ENCODE assay signal across 8 mouse cellular contexts in genomic region chrX:12158821-12159533, GRCm38 (mm10). TPM values are rescaled to one million over a fixed set of nuclear protein-coding genes. Genes with fewer than 3 reads are reported as not detected.
DNase-seq lines count a peak whose midpoint lies in the region; ATAC-seq and TF ChIP-seq lines count a peak whose summit lies in the region.

No protein-coding gene starts in this region.

- H3K4me1 ChIP-seq in embryonic facial prominence, embryonic 15.5 days = peaks cover 37% of the 10 kb centered on the region
- H3K4me1 ChIP-seq in hindbrain, embryonic 10.5 days (replicated peaks) = peaks cover 49% of the 10 kb centered on the region
- H3K4me1 ChIP-seq in limb, embryonic 14.5 days (ENCODE audit: control insufficient read depth, insufficient read depth, low read length) = peaks cover 15% of the 10 kb centered on the region; the same call in 1 of the 2 replicates
- 0 out of 2 replicates have a peak, but pooled peaks cover 2% of the 10 kb centered on the region for H3K4me1 ChIP-seq in midbrain, embryonic 14.5 days (ENCODE audit: control insufficient read depth, insufficient read depth, low read length)

- H3K36me3 ChIP-seq in embryonic facial prominence, embryonic 15.5 days = no peaks in the 10 kb centered on the region
- no peaks in the 10 kb centered on the region for H3K36me3 ChIP-seq in hindbrain, embryonic 10.5 days
- H3K36me3 ChIP-seq in limb, embryonic 14.5 days (ENCODE audit: control insufficient read depth, insufficient read depth, low read length) = no peaks in the 10 kb centered on the region
- H3K36me3 ChIP-seq in midbrain, embryonic 14.5 days (ENCODE audit: control insufficient read depth, insufficient read depth, low read length) = no peaks in the 10 kb centered on the region

- H3K27ac ChIP-seq in embryonic facial prominence, embryonic 15.5 days (replicated peaks) = peak overlapping the region; percentile 85
- H3K27ac ChIP-seq in hindbrain, embryonic 10.5 days = peak overlapping the region; percentile 93
- peak overlapping the region; percentile 68 for H3K27ac ChIP-seq in limb, embryonic 14.5 days (replicated peaks; ENCODE audit: low read depth, low read length)
- H3K27ac ChIP-seq in midbrain, embryonic 14.5 days (replicated peaks; ENCODE audit: low read depth, low read length) = peak overlapping the region; percentile 33; the same call in 1 of the 2 replicates

- ATAC-seq in embryonic facial prominence, embryonic 15.5 days (ENCODE audit: insufficient number of reproducible peaks, low FRiP score, low TSS enrichment, low read depth) = no peak
- ATAC-seq in limb, embryonic 14.5 days (ENCODE audit: low FRiP score, low read depth) = no peak
- ATAC-seq in midbrain, embryonic 14.5 days (ENCODE audit: low FRiP score, low TSS enrichment) = peak; percentile 35; the same call in 1 of the 2 replicates

- H3K4me3 ChIP-seq in embryonic facial prominence, embryonic 15.5 days (replicated peaks) = peak overlapping the region; percentile 49
- H3K4me3 ChIP-seq in hindbrain, embryonic 10.5 days = peak overlapping the region; percentile 58
- peak overlapping the region; percentile 47 for H3K4me3 ChIP-seq in limb, embryonic 14.5 days (replicated peaks; ENCODE audit: low read length)
- peak overlapping the region; percentile 41 for H3K4me3 ChIP-seq in midbrain, embryonic 14.5 days (replicated peaks; ENCODE audit: low read depth, low read length)

- no peak overlapping the region for H3K9ac ChIP-seq in embryonic facial prominence, embryonic 15.5 days
- H3K9ac ChIP-seq in limb, embryonic 14.5 days (ENCODE audit: low read depth, low read length, severe bottlenecking) = peak overlapping the region; percentile 38; the same call in 1 of the 2 replicates
- H3K9ac ChIP-seq in midbrain, embryonic 14.5 days (replicated peaks; ENCODE audit: low read length) = no peak overlapping the region

- 5% methylated on average over 30 of the region's 31 CpGs for WGBS in embryonic facial prominence, embryonic 15.5 days
- WGBS in hindbrain, embryonic 10.5 days = 6% methylated on average over 29 of the region's 31 CpGs
- WGBS in limb, embryonic 14.5 days = 8% methylated on average over 29 of the region's 31 CpGs
- WGBS in midbrain, embryonic 14.5 days = 8% methylated on average over 31 of the region's 31 CpGs

- H3K4me2 ChIP-seq in embryonic facial prominence, embryonic 15.5 days (replicated peaks) = peak overlapping the region; percentile 63
- H3K4me2 ChIP-seq in limb, embryonic 14.5 days (replicated peaks; ENCODE audit: low read depth, low read length, severe bottlenecking) = peak overlapping the region; percentile 61
- H3K4me2 ChIP-seq in midbrain, embryonic 14.5 days (ENCODE audit: low read length) = peak overlapping the region; percentile 68

- no peak for TF ChIP-seq POLR2A in limb, embryonic 14.5 days (IDR thresholded peaks at IDR 0.05; ENCODE audit: borderline replicate concordance, extremely low read depth, insufficient read depth, insufficient read length)

- peak; percentile 43 for DNase-seq in retina, embryonic 14.5 days (ENCODE audit: low spot score)
- DNase-seq in retina, postnatal 1 day = no peak
- DNase-seq in hindbrain, embryonic 10.5 days (ENCODE audit: low spot score) = no peak
- DNase-seq in limb, embryonic 14.5 days (ENCODE audit: low spot score) = no peak
- peak; percentile 33 for DNase-seq in midbrain, embryonic 14.5 days
- DNase-seq in thymus, postnatal 36 days = peak; percentile 74 to 79
- DNase-seq in layer of hippocampus, adult 9-11 months = no peak

- H3K9me3 ChIP-seq in embryonic facial prominence, embryonic 15.5 days (replicated peaks) = no peaks in the 10 kb centered on the region
- H3K9me3 ChIP-seq in hindbrain, embryonic 10.5 days = no peaks in the 10 kb centered on the region
- H3K9me3 ChIP-seq in limb, embryonic 14.5 days (ENCODE audit: control insufficient read depth, low read length) = no peaks in the 10 kb centered on the region
- no peaks in the 10 kb centered on the region for H3K9me3 ChIP-seq in midbrain, embryonic 14.5 days (ENCODE audit: control insufficient read depth, low read length)

- H3K27me3 ChIP-seq in embryonic facial prominence, embryonic 15.5 days = peaks cover 46% of the 10 kb centered on the region
- H3K27me3 ChIP-seq in hindbrain, embryonic 10.5 days (ENCODE audit: insufficient read depth, poor library complexity, severe bottlenecking) = peaks cover 69% of the 10 kb centered on the region
- peaks cover 17% of the 10 kb centered on the region for H3K27me3 ChIP-seq in limb, embryonic 14.5 days (ENCODE audit: control insufficient read depth, insufficient read depth, low read length)
- peaks cover 11% of the 10 kb centered on the region for H3K27me3 ChIP-seq in midbrain, embryonic 14.5 days (ENCODE audit: control insufficient read depth, insufficient read depth, low read length)

RNA-seq across cellular contexts. Expression of gene Bcor, which starts 1.2 kb away (rescaled TPM):
- 13.9 and 14.5 TPM in 2 replicates for polyA plus RNA-seq in embryonic facial prominence, embryonic 15.5 days (2015; fragmentation: Nextera tagmentation; extraction: Ambion mirVana)
- 20.0 and 20.7 TPM in 2 replicates for polyA plus RNA-seq in hindbrain, embryonic 10.5 days (2016; fragmentation: Nextera tagmentation; extraction: Ambion mirVana)
- 20.0 and 22.5 TPM in 2 replicates for polyA plus RNA-seq in limb, embryonic 14.5 days (2012; rRNA removed)
- 17.0 and 18.1 TPM in 2 replicates for polyA plus RNA-seq in limb, embryonic 14.5 days (2014; fragmentation: Nextera tagmentation; extraction: Ambion mirVana)
- 20.8 and 26.6 TPM in 2 replicates for polyA plus RNA-seq in midbrain, embryonic 14.5 days (2014; fragmentation: Nextera tagmentation; extraction: Ambion mirVana)

Comparison
In these comparisons a context has a peak if more than half of its experiments do, and no peak if none do; other contexts are left out.
1. DNase-seq: peak in retina, embryonic 14.5 days (single experiment), midbrain, embryonic 14.5 days (single experiment) and thymus, postnatal 36 days (2 of 2); none in retina, postnatal 1 day (single experiment), hindbrain, embryonic 10.5 days (single experiment), limb, embryonic 14.5 days (single experiment) and layer of hippocampus, adult 9-11 months (single experiment).
2. H3K27ac ChIP-seq: peak in every context shown above with its lines; median percentile 93 in hindbrain, embryonic 10.5 days; 85 in embryonic facial prominence, embryonic 15.5 days; 68 in limb, embryonic 14.5 days; 33 in midbrain, embryonic 14.5 days.
3. Peak in every context shown above with its lines, with median percentiles within 50 percentile points of each other: H3K4me2 ChIP-seq and H3K4me3 ChIP-seq.